In genomic region chr13:114719771-114720170, GRCm38 (mm10) we compare ENCODE assay signal across 18 mouse cellular contexts.
DNase-seq lines count a peak whose midpoint lies in the region; ATAC-seq lines count a peak whose summit lies in the region.
"Had no signal": no experiment of that assay in that cellular context is flagged by ENCODE, and none has a peak within 500 bp of the region (broad histone marks: within the 10 kb centered on the region; RNA-seq: fewer than 3 reads in every experiment).

No protein-coding gene starts in this region.

- no peak overlapping the region for H3K9ac ChIP-seq in heart, embryonic 11.5 days (ENCODE audit: low read depth, low read length)
- no peak overlapping the region for H3K9ac ChIP-seq in forebrain, embryonic 12.5 days
- H3K9ac ChIP-seq: embryonic facial prominence, embryonic 12.5 days; forebrain, embryonic 13.5 days; limb, embryonic 15.5 days; lung, embryonic 14.5 days had no signal

- no peaks in the 10 kb centered on the region for H3K9me3 ChIP-seq in heart, embryonic 11.5 days (replicated peaks; ENCODE audit: control insufficient read depth, low read length)
- no peaks in the 10 kb centered on the region for H3K9me3 ChIP-seq in forebrain, embryonic 12.5 days
- H3K9me3 ChIP-seq: embryonic facial prominence, embryonic 12.5 days; forebrain, embryonic 13.5 days; limb, embryonic 15.5 days; midbrain, embryonic 10.5 days had no signal

- DNase-seq in heart, adult 11 months = peak; percentile 89
- peak; percentile 8 for DNase-seq in lung, postnatal 25 days (ENCODE audit: low spot score)
- no peak for DNase-seq in lung, postnatal 10 days
- DNase-seq in gastrocnemius, adult 18-20 months (ENCODE audit: low spot score) = peak; percentile 65
- peak; percentile 7 to 17 for DNase-seq in heart, postnatal 36 days
- no peak for DNase-seq in right cerebral cortex, postnatal 25 days
- DNase-seq: B cell, adult 2 months; cerebellum, postnatal 36 days; lung, embryonic 14.5 days; right cerebral cortex, postnatal 14 days had no signal

- no peak overlapping the region for H3K27ac ChIP-seq in heart, embryonic 11.5 days (ENCODE audit: low read depth, low read length)
- no peak overlapping the region for H3K27ac ChIP-seq in forebrain, embryonic 12.5 days
- H3K27ac ChIP-seq: embryonic facial prominence, embryonic 12.5 days; forebrain, embryonic 13.5 days; limb, embryonic 15.5 days; midbrain, embryonic 10.5 days had no signal

- no peaks in the 10 kb centered on the region for H3K27me3 ChIP-seq in heart, embryonic 11.5 days (ENCODE audit: control insufficient read depth, insufficient read depth, low read length)
- H3K27me3 ChIP-seq in forebrain, embryonic 12.5 days = no peaks in the 10 kb centered on the region
- H3K27me3 ChIP-seq: embryonic facial prominence, embryonic 12.5 days; forebrain, embryonic 13.5 days; limb, embryonic 15.5 days had no signal

- no peaks in the 10 kb centered on the region for H3K36me3 ChIP-seq in heart, embryonic 11.5 days (ENCODE audit: control insufficient read depth, insufficient read depth, low read length)
- no peaks in the 10 kb centered on the region for H3K36me3 ChIP-seq in forebrain, embryonic 12.5 days (replicated peaks)
- H3K36me3 ChIP-seq: embryonic facial prominence, embryonic 12.5 days; limb, embryonic 15.5 days; midbrain, embryonic 10.5 days had no signal

- H3K4me2 ChIP-seq in heart, embryonic 11.5 days = no peak overlapping the region
- H3K4me2 ChIP-seq in forebrain, embryonic 12.5 days = no peak overlapping the region
- H3K4me2 ChIP-seq: embryonic facial prominence, embryonic 12.5 days; forebrain, embryonic 13.5 days; limb, embryonic 15.5 days; lung, embryonic 14.5 days had no signal

- H3K4me3 ChIP-seq in heart, embryonic 11.5 days (ENCODE audit: low read depth, low read length) = no peak overlapping the region
- H3K4me3 ChIP-seq in forebrain, embryonic 12.5 days (replicated peaks) = no peak overlapping the region
- H3K4me3 ChIP-seq: embryonic facial prominence, embryonic 12.5 days; forebrain, embryonic 13.5 days; limb, embryonic 15.5 days; midbrain, embryonic 10.5 days; myocyte had no signal

- no peak for ATAC-seq in heart, embryonic 11.5 days (replicated peaks; ENCODE audit: insufficient number of reproducible peaks, low FRiP score, low TSS enrichment)
- no peak for ATAC-seq in forebrain, embryonic 12.5 days (ENCODE audit: low FRiP score)
- ATAC-seq: forebrain, embryonic 13.5 days; intestine, embryonic 16.5 days had no signal

- no peaks in the 10 kb centered on the region for H3K4me1 ChIP-seq in heart, embryonic 11.5 days (ENCODE audit: control insufficient read depth, insufficient read depth, low read length)
- no peaks in the 10 kb centered on the region for H3K4me1 ChIP-seq in forebrain, embryonic 12.5 days
- H3K4me1 ChIP-seq: embryonic facial prominence, embryonic 12.5 days; forebrain, embryonic 13.5 days; limb, embryonic 15.5 days; midbrain, embryonic 10.5 days had no signal

- WGBS in heart, embryonic 11.5 days (ENCODE audit: insufficient replicate concordance) = 74% methylated on average over 4 of the region's 4 CpGs
- WGBS in forebrain, embryonic 12.5 days = 68% methylated on average over 4 of the region's 4 CpGs

- intact Hi-C loops in heart, postnatal 36 days (cut with DNase I) = no loop called here

Comparison
In these comparisons a context has a peak if more than half of its experiments do, and no peak if none do; other contexts are left out.
1. DNase-seq: peak in heart, adult 11 months (single experiment), lung, postnatal 25 days (single experiment), gastrocnemius, adult 18-20 months (single experiment) and heart, postnatal 36 days (2 of 2); none in lung, postnatal 10 days (single experiment) and right cerebral cortex, postnatal 25 days (single experiment).